In the genomic region with DNA sequence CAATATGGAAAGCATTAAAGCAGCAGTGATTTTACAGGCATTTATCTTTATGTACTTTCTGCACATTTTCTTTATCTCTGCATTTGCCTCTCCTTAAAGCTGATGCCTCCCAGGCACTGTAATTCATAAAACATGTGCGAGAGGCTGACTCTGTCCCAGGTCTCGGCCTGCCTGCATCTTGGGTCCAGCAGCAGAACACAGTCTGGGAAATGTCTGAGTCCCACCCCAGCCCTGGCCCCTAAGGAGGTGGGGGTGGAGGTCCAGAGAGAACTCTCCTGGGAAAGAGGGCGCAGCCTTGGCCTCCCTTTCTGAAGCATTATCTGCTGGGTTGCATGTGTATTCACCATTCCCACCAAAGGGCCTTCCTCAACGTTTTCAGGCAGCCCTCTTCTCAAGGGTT, we compare ENCODE assay signal across 15 mouse cellular contexts.
DNase-seq lines count a peak whose midpoint lies in the region; ATAC-seq and TF ChIP-seq lines count a peak whose summit lies in the region.
"Had no signal": no experiment of that assay in that cellular context is flagged by ENCODE, and none has a peak within 500 bp of the region (broad histone marks: within the 10 kb centered on the region; RNA-seq: fewer than 3 reads in every experiment).

No protein-coding gene starts in this region.

- no peaks in the 10 kb centered on the region for H3K36me3 ChIP-seq in forebrain, embryonic 12.5 days (replicated peaks)
- H3K36me3 ChIP-seq in forebrain, embryonic 16.5 days (ENCODE audit: control insufficient read depth, insufficient read depth), result 0 out of 2 replicates have a peak, but pooled peaks cover 2% of the 10 kb centered on the region
- no peaks in the 10 kb centered on the region for H3K36me3 ChIP-seq in kidney, embryonic 15.5 days
- no peaks in the 10 kb centered on the region for H3K36me3 ChIP-seq in stomach, embryonic 14.5 days (ENCODE audit: control insufficient read depth, insufficient read depth, low read length)
- no peaks in the 10 kb centered on the region for H3K36me3 ChIP-seq in stomach, postnatal 0 days (ENCODE audit: control insufficient read depth, insufficient read depth, low read length)

- no peaks in the 10 kb centered on the region for H3K9me3 ChIP-seq in forebrain, embryonic 12.5 days
- no peaks in the 10 kb centered on the region for H3K9me3 ChIP-seq in forebrain, embryonic 16.5 days (ENCODE audit: control insufficient read depth, low read length)
- H3K9me3 ChIP-seq in kidney, embryonic 15.5 days (replicated peaks), result no peaks in the 10 kb centered on the region
- H3K9me3 ChIP-seq in stomach, embryonic 14.5 days (ENCODE audit: control insufficient read depth, low read depth, low read length), result no peaks in the 10 kb centered on the region
- no peaks in the 10 kb centered on the region for H3K9me3 ChIP-seq in stomach, postnatal 0 days (ENCODE audit: control insufficient read depth, low read length)

- H3K4me3 ChIP-seq in forebrain, embryonic 12.5 days (replicated peaks), result no peak overlapping the region
- no peak overlapping the region for H3K4me3 ChIP-seq in forebrain, embryonic 16.5 days (replicated peaks; ENCODE audit: low read length)
- no peak overlapping the region for H3K4me3 ChIP-seq in kidney, embryonic 15.5 days (replicated peaks)
- H3K4me3 ChIP-seq in stomach, embryonic 14.5 days (ENCODE audit: low read depth, low read length), result no peak overlapping the region
- no peak overlapping the region for H3K4me3 ChIP-seq in stomach, postnatal 0 days (ENCODE audit: low read depth, low read length)
- H3K4me3 ChIP-seq: erythroblast, embryonic 14.5 days; gastrocnemius, adult 2 months; myocyte had no signal

- H3K27ac ChIP-seq in forebrain, embryonic 12.5 days, result 0 out of 2 replicates have a peak overlapping the region, but pooled peaks have one; percentile 3
- no peak overlapping the region for H3K27ac ChIP-seq in forebrain, embryonic 16.5 days (ENCODE audit: low read length)
- peak overlapping the region; percentile 33; the same call in 1 of the 2 replicates for H3K27ac ChIP-seq in kidney, embryonic 15.5 days
- H3K27ac ChIP-seq in stomach, embryonic 14.5 days (ENCODE audit: low read length), result no peak overlapping the region
- H3K27ac ChIP-seq in stomach, postnatal 0 days (replicated peaks), result no peak overlapping the region
- H3K27ac ChIP-seq: gastrocnemius, adult 2 months had no signal

- DNase-seq in kidney, postnatal 36 days, result no peak
- no peak for DNase-seq in stomach, postnatal 0 days (ENCODE audit: low spot score)
- DNase-seq in yolk sac, embryonic 10.5 days (ENCODE audit: low spot score), result peak; percentile 11
- DNase-seq in layer of hippocampus, postnatal 10 days (ENCODE audit: low spot score in 2 of 2), result no peak
- DNase-seq: adrenal gland, adult 8-10 months; cerebellum, postnatal 14 days; gastrocnemius, adult 2 months; left cerebral cortex, postnatal 4 days; lung, adult 2 months had no signal

- WGBS in forebrain, embryonic 12.5 days, result 60% methylated on average over 4 of the region's 4 CpGs
- WGBS in forebrain, embryonic 16.5 days, result 60% methylated on average over 4 of the region's 4 CpGs
- 52% methylated on average over 4 of the region's 4 CpGs for WGBS in kidney, embryonic 15.5 days
- WGBS in stomach, embryonic 14.5 days, result 58% methylated on average over 4 of the region's 4 CpGs
- 53% methylated on average over 4 of the region's 4 CpGs for WGBS in stomach, postnatal 0 days

- H3K4me2 ChIP-seq in forebrain, embryonic 12.5 days, result no peak overlapping the region
- H3K4me2 ChIP-seq in forebrain, embryonic 16.5 days (ENCODE audit: low read length), result no peak overlapping the region
- no peak overlapping the region for H3K4me2 ChIP-seq in kidney, embryonic 15.5 days
- no peak overlapping the region for H3K4me2 ChIP-seq in stomach, embryonic 14.5 days (replicated peaks; ENCODE audit: low read depth, low read length)
- H3K4me2 ChIP-seq in stomach, postnatal 0 days (replicated peaks; ENCODE audit: low read depth), result no peak overlapping the region

- no peak for TF ChIP-seq EP300 in stomach, postnatal 0 days (optimal IDR thresholded peaks at IDR 0.05)

- H3K27me3 ChIP-seq in forebrain, embryonic 12.5 days, result no peaks in the 10 kb centered on the region
- no peaks in the 10 kb centered on the region for H3K27me3 ChIP-seq in forebrain, embryonic 16.5 days (replicated peaks; ENCODE audit: control insufficient read depth, insufficient read depth, low read length)
- H3K27me3 ChIP-seq in kidney, embryonic 15.5 days, result no peaks in the 10 kb centered on the region
- no peaks in the 10 kb centered on the region for H3K27me3 ChIP-seq in stomach, embryonic 14.5 days (ENCODE audit: control insufficient read depth, insufficient read depth, low read length)
- no peaks in the 10 kb centered on the region for H3K27me3 ChIP-seq in stomach, postnatal 0 days (ENCODE audit: control insufficient read depth, insufficient read depth, low read length)

- TF ChIP-seq CTCF in stomach, postnatal 0 days (IDR thresholded peaks at IDR 0.05; ENCODE audit: low read depth), result no peak

- H3K9ac ChIP-seq in forebrain, embryonic 12.5 days, result no peak overlapping the region
- no peak overlapping the region for H3K9ac ChIP-seq in forebrain, embryonic 16.5 days (replicated peaks; ENCODE audit: low read depth, low read length)
- no peak overlapping the region for H3K9ac ChIP-seq in kidney, embryonic 15.5 days
- H3K9ac ChIP-seq in stomach, embryonic 14.5 days (replicated peaks; ENCODE audit: low read depth, low read length), result no peak overlapping the region
- H3K9ac ChIP-seq in stomach, postnatal 0 days (ENCODE audit: low read length), result no peak overlapping the region

- no peak for ATAC-seq in forebrain, embryonic 12.5 days (ENCODE audit: low FRiP score)
- no peak for ATAC-seq in forebrain, embryonic 16.5 days
- ATAC-seq in kidney, embryonic 15.5 days (replicated peaks; ENCODE audit: low FRiP score), result peak; percentile 76
- ATAC-seq in stomach, embryonic 14.5 days (ENCODE audit: insufficient number of reproducible peaks, insufficient read depth, low FRiP score, low read depth), result peak; percentile 56; the same call in 1 of the 2 replicates
- no peak for ATAC-seq in stomach, postnatal 0 days (ENCODE audit: low FRiP score, low TSS enrichment)

- H3K4me1 ChIP-seq in forebrain, embryonic 12.5 days, result peaks cover 17% of the 10 kb centered on the region
- peaks cover 3% of the 10 kb centered on the region; the same call in 1 of the 2 replicates for H3K4me1 ChIP-seq in forebrain, embryonic 16.5 days (replicated peaks; ENCODE audit: control insufficient read depth, insufficient read depth, low read length)
- peaks cover 6% of the 10 kb centered on the region for H3K4me1 ChIP-seq in kidney, embryonic 15.5 days
- no peaks in the 10 kb centered on the region for H3K4me1 ChIP-seq in stomach, embryonic 14.5 days (ENCODE audit: control insufficient read depth, insufficient read depth, low read length)
- no peaks in the 10 kb centered on the region; the same call in 1 of the 2 replicates for H3K4me1 ChIP-seq in stomach, postnatal 0 days (replicated peaks; ENCODE audit: control insufficient read depth, insufficient read depth)

Comparison
In these comparisons a context has a peak if more than half of its experiments do, and no peak if none do; other contexts are left out.
1. ATAC-seq: peak in kidney, embryonic 15.5 days (single experiment) and stomach, embryonic 14.5 days (single experiment); none in forebrain, embryonic 12.5 days (single experiment), forebrain, embryonic 16.5 days (single experiment) and stomach, postnatal 0 days (single experiment).
2. H3K27ac ChIP-seq: peak in forebrain, embryonic 12.5 days (single experiment) and kidney, embryonic 15.5 days (single experiment); none in forebrain, embryonic 16.5 days (single experiment), stomach, embryonic 14.5 days (single experiment) and stomach, postnatal 0 days (single experiment).